In genomic region chr2:50110167-50110566, GRCm38 (mm10) we compare ENCODE assay signal across 9 mouse cellular contexts. TPM values are rescaled to one million over a fixed set of nuclear protein-coding genes. Genes with fewer than 3 reads are reported as not detected.
DNase-seq lines count a peak whose midpoint lies in the region; ATAC-seq and TF ChIP-seq lines count a peak whose summit lies in the region.
"Had no signal": no experiment of that assay in that cellular context is flagged by ENCODE, and none has a peak within 500 bp of the region (broad histone marks: within the 10 kb centered on the region; RNA-seq: fewer than 3 reads in every experiment).

No protein-coding gene starts in this region.

- TF ChIP-seq CTCF in kidney, postnatal 0 days (IDR thresholded peaks at IDR 0.05; ENCODE audit: low read depth): no peak
- no peak for TF ChIP-seq CTCF in stomach, postnatal 0 days (IDR thresholded peaks at IDR 0.05; ENCODE audit: low read depth)

- no peak overlapping the region for H3K9ac ChIP-seq in kidney, postnatal 0 days (ENCODE audit: low read depth, low read length)
- no peak overlapping the region for H3K9ac ChIP-seq in kidney, embryonic 14.5 days (ENCODE audit: low read depth, low read length)
- H3K9ac ChIP-seq in heart, embryonic 12.5 days: 0 out of 2 replicates have a peak overlapping the region, but pooled peaks have one; percentile 14
- 0 out of 2 replicates have a peak overlapping the region, but pooled peaks have one; percentile 18 for H3K9ac ChIP-seq in stomach, postnatal 0 days (ENCODE audit: low read length)
- no peak overlapping the region for H3K9ac ChIP-seq in forebrain, embryonic 15.5 days (replicated peaks)
- H3K9ac ChIP-seq: embryonic facial prominence, embryonic 12.5 days had no signal

- no peaks in the 10 kb centered on the region for H3K36me3 ChIP-seq in kidney, postnatal 0 days (ENCODE audit: insufficient read depth, low read length)
- H3K36me3 ChIP-seq in kidney, embryonic 14.5 days (ENCODE audit: control insufficient read depth, insufficient read depth, low read length): no peaks in the 10 kb centered on the region
- H3K36me3 ChIP-seq in heart, embryonic 12.5 days: no peaks in the 10 kb centered on the region
- no peaks in the 10 kb centered on the region for H3K36me3 ChIP-seq in stomach, postnatal 0 days (ENCODE audit: control insufficient read depth, insufficient read depth, low read length)
- H3K36me3 ChIP-seq in forebrain, embryonic 15.5 days: no peaks in the 10 kb centered on the region
- H3K36me3 ChIP-seq: embryonic facial prominence, embryonic 12.5 days had no signal

- 0 out of 2 replicates have a peak, but pooled peaks cover 4% of the 10 kb centered on the region for H3K4me1 ChIP-seq in kidney, postnatal 0 days (replicated peaks; ENCODE audit: insufficient read depth, low read length)
- peaks cover 7% of the 10 kb centered on the region; the same call in 1 of the 2 replicates for H3K4me1 ChIP-seq in kidney, embryonic 14.5 days (ENCODE audit: control insufficient read depth, insufficient read depth, low read length)
- H3K4me1 ChIP-seq in heart, embryonic 12.5 days (replicated peaks): peaks cover 44% of the 10 kb centered on the region
- peaks cover 3% of the 10 kb centered on the region for H3K4me1 ChIP-seq in stomach, postnatal 0 days (replicated peaks; ENCODE audit: control insufficient read depth, insufficient read depth)
- peaks cover 8% of the 10 kb centered on the region; the same call in 1 of the 2 replicates for H3K4me1 ChIP-seq in forebrain, embryonic 15.5 days

- peak; percentile 15 for DNase-seq in kidney, postnatal 0 days (ENCODE audit: low spot score)
- peak; percentile 27 for DNase-seq in embryo, embryonic 10 days (ENCODE audit: low spot score)
- peak; percentile 17 for DNase-seq in liver
- peak; percentile 55 for DNase-seq in stomach, postnatal 0 days (ENCODE audit: low spot score)
- no peak for DNase-seq in testis, postnatal 10 days (ENCODE audit: low spot score)

- H3K4me2 ChIP-seq in kidney, postnatal 0 days (ENCODE audit: low read length): peak overlapping the region; percentile 6
- H3K4me2 ChIP-seq in kidney, embryonic 14.5 days (replicated peaks; ENCODE audit: low read depth, low read length): no peak overlapping the region
- peak overlapping the region; percentile 36 for H3K4me2 ChIP-seq in heart, embryonic 12.5 days
- H3K4me2 ChIP-seq in stomach, postnatal 0 days (replicated peaks; ENCODE audit: low read depth): peak overlapping the region; percentile 27; the same call in 1 of the 2 replicates
- no peak overlapping the region for H3K4me2 ChIP-seq in forebrain, embryonic 15.5 days (replicated peaks)
- H3K4me2 ChIP-seq: embryonic facial prominence, embryonic 12.5 days had no signal

- H3K27ac ChIP-seq in kidney, postnatal 0 days: no peak overlapping the region
- H3K27ac ChIP-seq in kidney, embryonic 14.5 days (ENCODE audit: low read depth, low read length): no peak overlapping the region
- H3K27ac ChIP-seq in heart, embryonic 12.5 days (ENCODE audit: poor library complexity, severe bottlenecking): peak overlapping the region; percentile 80
- H3K27ac ChIP-seq in stomach, postnatal 0 days (replicated peaks): peak overlapping the region; percentile 63
- no peak overlapping the region for H3K27ac ChIP-seq in forebrain, embryonic 15.5 days (replicated peaks)
- H3K27ac ChIP-seq: embryonic facial prominence, embryonic 12.5 days had no signal

- no peaks in the 10 kb centered on the region for H3K27me3 ChIP-seq in kidney, postnatal 0 days (ENCODE audit: insufficient read depth, low read length)
- no peaks in the 10 kb centered on the region for H3K27me3 ChIP-seq in kidney, embryonic 14.5 days (ENCODE audit: control insufficient read depth, insufficient read depth, low read length)
- H3K27me3 ChIP-seq in heart, embryonic 12.5 days (replicated peaks): no peaks in the 10 kb centered on the region
- no peaks in the 10 kb centered on the region for H3K27me3 ChIP-seq in stomach, postnatal 0 days (ENCODE audit: control insufficient read depth, insufficient read depth, low read length)
- H3K27me3 ChIP-seq in forebrain, embryonic 15.5 days: no peaks in the 10 kb centered on the region
- H3K27me3 ChIP-seq: embryonic facial prominence, embryonic 12.5 days had no signal

- no peaks in the 10 kb centered on the region for H3K9me3 ChIP-seq in kidney, postnatal 0 days (replicated peaks; ENCODE audit: low read length)
- no peaks in the 10 kb centered on the region for H3K9me3 ChIP-seq in kidney, embryonic 14.5 days (ENCODE audit: control insufficient read depth, low read length)
- H3K9me3 ChIP-seq in heart, embryonic 12.5 days (replicated peaks): no peaks in the 10 kb centered on the region
- no peaks in the 10 kb centered on the region for H3K9me3 ChIP-seq in stomach, postnatal 0 days (ENCODE audit: control insufficient read depth, low read length)
- no peaks in the 10 kb centered on the region for H3K9me3 ChIP-seq in forebrain, embryonic 15.5 days
- H3K9me3 ChIP-seq: embryonic facial prominence, embryonic 12.5 days had no signal

- no peak for TF ChIP-seq EP300 in stomach, postnatal 0 days (optimal IDR thresholded peaks at IDR 0.05)

- 25% methylated on average over 10 of the region's 10 CpGs for WGBS in kidney, postnatal 0 days
- WGBS in kidney, embryonic 14.5 days: 25% methylated on average over 10 of the region's 10 CpGs
- WGBS in heart, embryonic 12.5 days: 10% methylated on average over 10 of the region's 10 CpGs
- 12% methylated on average over 10 of the region's 10 CpGs for WGBS in stomach, postnatal 0 days
- 48% methylated on average over 10 of the region's 10 CpGs for WGBS in forebrain, embryonic 15.5 days

- no peak overlapping the region for H3K4me3 ChIP-seq in kidney, postnatal 0 days (replicated peaks; ENCODE audit: low read depth, low read length)
- H3K4me3 ChIP-seq in kidney, embryonic 14.5 days (ENCODE audit: low read length): no peak overlapping the region
- no peak overlapping the region for H3K4me3 ChIP-seq in heart, embryonic 12.5 days
- no peak overlapping the region for H3K4me3 ChIP-seq in stomach, postnatal 0 days (ENCODE audit: low read depth, low read length)
- H3K4me3 ChIP-seq in forebrain, embryonic 15.5 days: no peak overlapping the region
- H3K4me3 ChIP-seq: embryonic facial prominence, embryonic 12.5 days had no signal

- no peak for ATAC-seq in kidney, postnatal 0 days (replicated peaks; ENCODE audit: low FRiP score, low read depth)
- no peak for ATAC-seq in kidney, embryonic 14.5 days (ENCODE audit: low FRiP score, low TSS enrichment)
- peak; percentile 89 for ATAC-seq in heart, embryonic 12.5 days (ENCODE audit: insufficient number of reproducible peaks, low FRiP score)
- ATAC-seq in stomach, postnatal 0 days (ENCODE audit: low FRiP score, low TSS enrichment): peak; percentile 43
- no peak for ATAC-seq in forebrain, embryonic 15.5 days (replicated peaks)

RNA-seq across cellular contexts. Expression of gene Lypd6, which starts 43.9 kb away (rescaled TPM):
- polyA plus RNA-seq in kidney, postnatal 0 days (2015; fragmentation: Nextera tagmentation; extraction: Ambion mirVana): 7.0 and 8.6 TPM in 2 replicates
- polyA plus RNA-seq in kidney, embryonic 14.5 days (2014; fragmentation: Nextera tagmentation; extraction: Ambion mirVana): 8.4 and 12.7 TPM in 2 replicates
- 5.4 TPM in 2 replicates for polyA plus RNA-seq in heart, embryonic 12.5 days (2016; fragmentation: Nextera tagmentation; extraction: Ambion mirVana)
- 15.9 and 18.8 TPM in 2 replicates for polyA plus RNA-seq in stomach, postnatal 0 days (2015; fragmentation: Nextera tagmentation; extraction: Ambion mirVana)
- polyA plus RNA-seq in forebrain, embryonic 15.5 days (2015; fragmentation: Nextera tagmentation; extraction: Ambion mirVana): 12.7 and 14.6 TPM in 2 replicates

Comparison
In these comparisons a context has a peak if more than half of its experiments do, and no peak if none do; other contexts are left out.
1. H3K4me2 ChIP-seq: peak in kidney, postnatal 0 days (single experiment), heart, embryonic 12.5 days (single experiment) and stomach, postnatal 0 days (single experiment); none in kidney, embryonic 14.5 days (single experiment) and forebrain, embryonic 15.5 days (single experiment).
2. ATAC-seq: peak in heart, embryonic 12.5 days (single experiment) and stomach, postnatal 0 days (single experiment); none in kidney, postnatal 0 days (single experiment), kidney, embryonic 14.5 days (single experiment) and forebrain, embryonic 15.5 days (single experiment).
3. H3K27ac ChIP-seq: peak in heart, embryonic 12.5 days (single experiment) and stomach, postnatal 0 days (single experiment); none in kidney, postnatal 0 days (single experiment), kidney, embryonic 14.5 days (single experiment) and forebrain, embryonic 15.5 days (single experiment).
4. H3K9ac ChIP-seq: peak in heart, embryonic 12.5 days (single experiment) and stomach, postnatal 0 days (single experiment); none in kidney, postnatal 0 days (single experiment), kidney, embryonic 14.5 days (single experiment) and forebrain, embryonic 15.5 days (single experiment).